Mouse (Mus musculus) common myeloid progenitor, adult 5-6 weeks (primary cell): ENCODE data around the gene Mknk2. TPM values are rescaled to one million over a fixed set of nuclear protein-coding genes. Genes with fewer than 3 reads are reported as not detected.

Experiments
- ATAC-seq: replicated peaks from 2 replicates; pipeline ENCODE4 v1.8.0; 2016; ENCODE audit warnings: low read depth, mild to moderate bottlenecking, moderate TSS enrichment, inconsistent platforms; ENCODE audit not compliant: poor library complexity, severe bottlenecking
- total RNA-seq: library from RNA; stranded (forward); fragments of 200-1000, 187-1606 nt; gene quantifications from 2 replicates; pipeline ENCODE4 v1.2.3, GENCODE M21; 2017

Gene Mknk2
- total RNA-seq, 1 experiment from 2014 or later, result 55.6 TPM

GRCm38 (mm10) chr10:80693401-80694045 lies 15.6 kb upstream of the Mknk2 start:
- no peak for ATAC-seq

DNA sequence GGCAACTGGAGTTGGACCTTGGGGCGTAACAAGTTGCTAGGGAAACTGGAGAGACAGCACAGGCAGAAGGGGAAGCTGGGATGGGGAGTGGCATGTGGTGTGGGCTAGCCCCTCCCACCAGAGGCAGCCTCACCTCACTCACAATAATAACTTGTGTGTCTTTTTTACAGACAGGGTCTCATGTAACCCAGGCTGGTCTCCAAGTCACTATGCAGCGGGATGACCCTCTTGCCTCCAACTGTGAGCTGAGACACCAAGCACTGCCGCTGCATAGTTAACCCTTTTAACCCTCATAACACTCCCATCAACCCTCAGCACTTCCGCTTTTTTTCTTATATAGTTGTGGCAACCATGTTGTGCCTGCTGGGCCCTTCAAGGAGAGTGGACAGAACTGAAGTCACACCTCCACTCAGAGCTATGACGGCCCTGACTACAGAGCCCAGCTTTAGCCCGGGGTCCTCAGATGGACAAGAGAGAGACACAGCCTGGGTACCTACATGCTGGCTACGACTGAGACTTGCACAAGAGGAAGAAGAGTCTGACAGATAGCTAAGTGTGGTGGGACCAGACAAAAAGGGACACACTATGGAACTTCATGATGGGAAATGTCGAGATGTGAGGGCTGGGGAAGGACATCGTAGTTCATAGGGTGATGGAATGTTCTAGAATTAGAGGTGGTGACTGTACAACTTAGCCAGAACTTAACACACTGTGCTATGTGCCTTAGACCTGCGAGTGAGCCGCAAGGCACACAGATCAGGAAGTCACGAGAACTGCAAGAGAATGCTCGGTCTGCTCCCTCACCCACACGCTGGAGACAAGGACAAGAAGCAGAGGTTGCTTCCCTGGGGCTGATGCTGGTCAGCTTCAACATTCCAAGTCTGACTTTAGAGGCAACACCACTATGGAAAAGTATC lies 14.6 kb upstream of the Mknk2 start:
- ATAC-seq, result peak; percentile 45

DNA sequence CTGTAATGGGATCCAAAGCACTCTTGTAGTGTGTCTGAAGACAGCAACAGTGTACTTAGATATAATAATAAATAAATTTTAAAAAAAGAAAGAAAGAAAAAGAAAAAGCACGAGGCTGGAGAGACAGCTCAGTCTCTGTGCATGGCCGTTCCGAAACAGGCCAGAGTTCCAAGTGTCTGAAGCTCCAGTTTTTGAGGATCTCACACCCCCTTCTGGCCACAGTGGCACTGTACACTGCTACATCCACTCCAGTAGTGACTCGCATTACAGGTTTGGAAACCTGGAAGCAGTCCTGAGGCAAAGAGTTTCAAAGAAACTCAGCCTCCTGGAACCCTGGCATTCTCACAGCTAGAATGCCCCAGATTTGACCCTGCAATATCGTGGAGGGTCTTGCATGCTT lies 9.9 kb upstream of the Mknk2 start:
- ATAC-seq, result peak; percentile 62

DNA sequence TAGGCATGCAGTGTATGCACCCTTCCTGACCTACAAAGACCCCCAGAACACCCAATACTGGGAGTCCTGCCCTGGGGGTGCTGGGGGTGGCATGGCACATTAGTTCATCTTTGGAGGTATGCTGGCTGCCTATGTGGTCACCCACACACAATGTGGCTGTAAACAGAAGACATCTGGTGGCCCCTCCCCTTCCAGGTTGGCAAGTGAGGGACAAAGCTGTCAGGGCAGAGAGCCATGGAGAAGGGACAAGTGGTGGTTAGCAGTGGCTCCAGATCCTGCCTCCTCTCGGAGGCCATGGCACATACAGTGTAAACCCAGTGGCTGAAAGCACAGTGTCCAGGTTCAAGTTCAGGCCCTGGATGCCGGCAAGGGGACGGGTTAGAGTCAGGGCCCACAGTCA lies 8.7 kb upstream of the Mknk2 start:
- no peak for ATAC-seq

DNA sequence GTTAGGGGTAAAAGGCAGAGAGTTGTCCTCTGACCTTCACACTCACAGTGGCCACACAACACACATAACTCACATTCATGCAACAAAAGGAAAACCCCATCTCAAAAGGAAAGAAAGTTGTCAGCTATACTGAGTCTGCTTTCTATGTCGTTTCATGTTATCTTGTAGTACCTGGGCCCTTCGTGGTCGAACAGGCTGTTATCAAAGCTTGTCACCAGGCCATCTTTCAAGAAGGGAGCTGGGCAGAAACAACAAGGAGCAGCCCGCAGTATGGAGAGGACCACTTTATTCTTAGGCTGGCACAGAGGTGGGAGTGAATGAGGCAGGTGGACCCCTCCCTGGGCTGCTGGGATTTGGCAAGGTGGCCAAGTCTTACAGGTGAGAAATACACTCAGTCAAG lies 7.1 kb upstream of the Mknk2 start:
- 0 out of 2 replicates have a peak, but pooled peaks have one; percentile 10 for ATAC-seq

GRCm38 (mm10) chr10:80684214-80684613 lies 6.3 kb upstream of the Mknk2 start:
- ATAC-seq, result peak; percentile 77

- ATAC-seq, result no peak
These were observed 5.7 kb upstream of the Mknk2 start for GRCm38 (mm10) chr10:80683647-80684046.

- ATAC-seq, result no peak
These were observed 4.1 kb upstream of the Mknk2 start for GRCm38 (mm10) chr10:80682003-80682402.

DNA sequence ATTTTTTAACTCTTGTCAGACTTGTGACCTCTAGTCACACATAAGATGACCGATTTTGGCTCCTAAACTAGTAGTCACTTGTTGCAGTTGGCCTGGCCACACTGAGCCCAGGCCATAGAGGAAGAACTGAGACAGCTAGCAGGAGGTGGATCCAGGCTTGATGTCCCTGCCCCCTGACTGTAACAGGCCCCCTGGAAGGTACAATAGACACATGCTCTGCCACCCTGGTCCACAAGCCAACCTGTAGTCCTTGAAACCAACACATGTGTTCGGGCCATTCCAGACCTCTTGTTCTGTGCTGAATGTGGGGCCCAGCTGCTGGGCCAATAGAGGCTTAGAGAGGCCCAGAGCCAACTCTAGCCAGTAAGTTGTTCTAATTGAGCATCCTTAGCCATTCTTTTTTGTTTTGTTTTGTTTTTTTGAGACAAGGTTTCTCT lies 2.4 kb upstream of the Mknk2 start:
- ATAC-seq, result no peak

- ATAC-seq, result no peak
These were observed 1.8 kb upstream of the Mknk2 start for GRCm38 (mm10) chr10:80679556-80680259.

DNA sequence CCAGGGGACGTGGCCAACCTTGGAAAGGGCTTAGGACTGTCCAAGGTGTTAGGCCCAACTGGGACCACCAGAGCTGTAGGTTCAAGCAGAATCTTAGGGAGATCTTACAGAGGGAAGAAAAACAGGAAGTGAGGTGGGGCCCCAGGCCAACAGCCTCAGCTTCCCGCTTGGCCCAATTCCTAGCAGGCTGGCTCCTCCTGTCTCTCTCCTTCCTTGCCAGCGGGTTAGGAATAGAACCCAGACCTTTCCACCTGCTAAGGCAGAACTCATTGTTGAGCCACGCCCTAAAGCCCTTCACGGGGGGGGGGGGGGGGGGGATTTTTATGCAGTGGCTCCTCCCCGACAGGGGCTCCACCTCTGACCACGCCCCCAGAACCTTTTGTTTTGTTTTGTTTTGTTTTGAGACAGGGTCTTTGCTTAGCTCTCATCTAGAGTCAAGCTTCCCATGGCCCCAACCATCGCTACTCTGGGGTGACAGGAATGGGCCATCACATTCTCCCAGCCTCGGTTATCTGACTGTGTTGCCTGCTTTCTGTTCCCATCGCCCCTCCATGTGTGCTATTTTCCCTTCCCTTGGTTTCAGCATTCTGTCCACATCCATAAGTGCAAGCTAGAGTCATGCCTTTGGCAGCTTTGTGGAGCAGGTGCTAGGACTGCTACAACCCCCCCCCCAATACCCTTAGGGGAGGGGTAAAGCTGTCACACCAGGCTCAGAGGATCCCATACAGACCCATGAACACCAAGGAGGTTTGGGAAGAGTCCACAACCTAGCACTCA lies 877 bp upstream of the Mknk2 start:
- ATAC-seq, result peak; percentile 3; the same call in 1 of the 2 replicates

DNA sequence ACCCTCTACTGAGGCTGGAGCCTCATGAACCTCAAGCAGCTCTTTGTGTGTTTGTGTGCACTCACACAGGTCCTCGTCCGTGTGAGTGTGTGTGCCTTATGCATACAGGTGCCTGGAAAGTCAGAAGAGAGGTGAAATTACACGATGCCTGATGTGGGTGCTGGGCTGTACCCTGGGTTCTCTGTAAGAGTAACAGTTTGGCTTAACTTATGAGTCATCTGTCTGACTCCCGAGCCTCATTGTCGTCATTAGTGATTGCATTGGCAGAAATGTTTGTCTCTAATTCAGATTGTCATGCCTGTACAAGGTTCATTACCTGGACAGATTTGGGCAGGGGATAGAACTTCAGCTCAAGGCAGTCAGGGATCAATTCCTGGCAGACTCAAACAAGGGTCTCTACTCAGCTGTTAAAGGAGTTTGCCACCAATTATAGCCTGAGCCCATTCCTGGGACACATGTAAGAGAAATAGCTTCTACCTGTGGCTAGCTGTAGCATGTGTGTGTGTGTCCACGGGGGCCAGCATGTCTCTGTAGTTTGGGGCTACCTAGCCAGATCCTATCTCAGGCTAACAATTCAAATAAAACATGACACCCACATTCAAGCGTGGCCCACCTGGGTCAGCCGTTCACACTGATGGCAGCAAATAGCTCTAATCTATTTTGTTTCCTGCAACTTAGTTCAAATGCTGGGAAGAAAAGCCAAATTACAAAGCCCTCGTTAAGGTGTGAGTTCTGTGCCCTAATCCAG lies 610 bp downstream of the Mknk2 start:
- no peak for ATAC-seq

- peak; percentile 58 for ATAC-seq
These were observed 1.5 kb downstream of the Mknk2 start for GRCm38 (mm10) chr10:80676198-80676928.

GRCm38 (mm10) chr10:80675405-80676197 lies 2.3 kb downstream of the Mknk2 start:
- ATAC-seq, result no peak

GRCm38 (mm10) chr10:80674851-80675404 lies 3.0 kb downstream of the Mknk2 start:
- ATAC-seq, result no peak

- ATAC-seq, result no peak
These were observed 3.7 kb downstream of the Mknk2 start for GRCm38 (mm10) chr10:80674161-80674711.

- no peak for ATAC-seq
These were observed 4.2 kb downstream of the Mknk2 start for GRCm38 (mm10) chr10:80673690-80674089.
